Mouse (Mus musculus) olfactory bulb, adult 2 months (tissue): ENCODE measurements around the gene Hes7.

ENCODE experiments used
- CTCF ChIP-seq: fragments of 200-500 bp; IDR thresholded peaks from 2 replicates; pipeline ENCODE4 v1.5.1; 2012; ENCODE audit warnings: low read depth, mild to moderate bottlenecking, low read length, moderate library complexity; ENCODE audit not compliant: insufficient read depth
- POLR2A ChIP-seq: fragments of 200-500 bp; IDR thresholded peaks from 2 replicates; pipeline ENCODE4 v1.6.1; 2012; ENCODE audit warnings: mild to moderate bottlenecking, low read depth, low read length, moderate library complexity; ENCODE audit not compliant: insufficient read depth

DNA sequence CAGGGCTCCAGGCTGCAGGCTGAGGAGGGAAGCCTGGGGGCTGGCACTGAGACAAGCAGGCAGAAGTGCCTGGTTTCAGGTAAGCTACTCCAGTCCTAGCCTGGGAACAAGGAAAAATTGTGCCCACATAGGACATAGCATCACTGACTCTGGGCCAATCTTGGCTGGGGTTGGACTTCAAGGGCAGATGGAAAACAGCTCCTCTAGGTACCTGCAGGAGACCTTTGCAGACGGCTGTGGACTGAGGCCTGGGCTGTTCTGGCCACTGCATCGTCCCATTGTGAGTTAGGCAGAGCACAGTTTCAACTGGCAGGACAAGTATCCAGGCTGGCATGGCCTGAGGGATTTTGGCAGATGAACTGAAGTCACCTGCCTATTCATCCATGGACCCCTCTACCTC is 14.4 kb upstream of the Hes7 start:
- TF ChIP-seq POLR2A (no peak), CTCF (no peak)
